Mouse (Mus musculus): ENCODE measurements at regions not wholly inside any gene's neighbourhood (a gene's known extent, or its start where the extent isn't known, plus 50 kb on each side); places are given as distances from the start of the nearest gene placed in this dataset.

DNA sequence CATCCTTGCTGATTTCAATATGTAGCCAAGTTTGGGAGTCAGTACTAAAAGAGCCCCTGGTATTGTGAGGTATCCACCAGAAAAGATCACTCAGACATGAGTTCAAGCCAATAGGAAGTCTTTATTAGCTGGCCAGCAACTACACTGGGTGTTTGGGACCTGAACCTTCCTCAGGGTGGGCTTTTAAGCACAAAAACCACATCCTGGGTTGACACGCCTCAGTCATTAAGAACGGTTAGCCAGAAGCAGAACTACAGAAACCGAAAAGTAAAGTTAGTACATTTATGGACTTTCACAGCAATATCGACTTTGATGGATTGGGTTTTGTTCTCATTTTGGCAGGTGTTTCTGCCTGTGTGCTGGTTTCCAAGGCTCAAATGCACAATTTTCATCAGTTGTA lies 124.1 kb downstream of the Olfr721-ps1 start:
- TF ChIP-seq CTCF (IDR thresholded peaks at IDR 0.05; ENCODE audit: low read depth) (no peak), EP300 (optimal IDR thresholded peaks at IDR 0.05) (no peak)

Data from stomach, postnatal 0 days (tissue).